Mouse (Mus musculus): ENCODE data around the gene Gm43738.
"Not testable (repeated sequence)": the region's sequence is repeated elsewhere in the genome, so short reads cannot be mapped to it uniquely, and the experiment has no call there.

Gene Gm43738

GRCm38 (mm10) chr3:89101812-89102494, 1.1 kb upstream of the Gm43738 start, which contains the start of gene Fdps:
TSS of gene Fdps (minus strand) at chr3:89101959.
- DNase-seq, result peak; percentile 87 to 95

DNA sequence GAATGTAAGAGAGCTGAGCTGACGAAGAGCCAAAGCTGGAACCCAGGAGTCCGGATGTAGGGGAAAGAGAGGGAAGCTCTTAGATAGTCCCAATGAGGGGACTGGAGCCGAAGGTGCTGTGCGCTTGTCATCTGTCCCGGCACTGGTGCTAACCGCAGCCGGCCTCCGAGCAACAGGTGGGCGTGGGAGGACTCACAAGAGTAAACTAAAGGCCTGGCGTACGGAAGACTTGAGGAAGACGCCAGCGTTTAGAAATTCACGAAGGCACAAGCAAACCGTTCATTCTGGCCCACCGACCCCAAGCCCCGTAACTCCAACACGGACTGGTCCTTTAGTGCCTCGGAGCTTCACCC, 536 bp upstream of the Gm43738 start:
- no peak for DNase-seq

DNA sequence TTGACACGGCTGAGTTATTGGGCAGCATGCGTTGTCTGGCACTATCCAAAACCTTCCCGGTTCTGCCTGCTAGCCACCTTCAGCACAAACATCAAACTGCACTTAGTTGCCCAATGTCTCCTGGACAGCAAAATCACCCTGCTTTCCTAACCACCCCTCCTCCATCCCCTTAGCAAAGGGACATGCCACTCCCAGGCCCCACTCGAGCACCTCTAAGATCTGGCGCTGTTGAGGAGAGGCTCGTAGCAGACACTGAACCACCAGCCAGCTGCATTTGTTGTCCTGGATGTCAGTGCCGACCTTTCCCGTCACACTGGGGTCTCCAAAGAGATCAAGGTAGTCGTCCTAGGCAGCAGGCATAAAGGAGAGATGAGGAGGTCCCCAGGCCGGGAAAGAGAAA, 6.9 kb downstream of the Gm43738 start:
- DNase-seq, result no peak

- DNase-seq, result peak; percentile 54 to 70
These were observed 7.7 kb downstream of the Gm43738 start, which contains the start of gene Rusc1 for GRCm38 (mm10) chr3:89093175-89093574. TSS of gene Rusc1 (minus strand) at chr3:89093311.

DNA sequence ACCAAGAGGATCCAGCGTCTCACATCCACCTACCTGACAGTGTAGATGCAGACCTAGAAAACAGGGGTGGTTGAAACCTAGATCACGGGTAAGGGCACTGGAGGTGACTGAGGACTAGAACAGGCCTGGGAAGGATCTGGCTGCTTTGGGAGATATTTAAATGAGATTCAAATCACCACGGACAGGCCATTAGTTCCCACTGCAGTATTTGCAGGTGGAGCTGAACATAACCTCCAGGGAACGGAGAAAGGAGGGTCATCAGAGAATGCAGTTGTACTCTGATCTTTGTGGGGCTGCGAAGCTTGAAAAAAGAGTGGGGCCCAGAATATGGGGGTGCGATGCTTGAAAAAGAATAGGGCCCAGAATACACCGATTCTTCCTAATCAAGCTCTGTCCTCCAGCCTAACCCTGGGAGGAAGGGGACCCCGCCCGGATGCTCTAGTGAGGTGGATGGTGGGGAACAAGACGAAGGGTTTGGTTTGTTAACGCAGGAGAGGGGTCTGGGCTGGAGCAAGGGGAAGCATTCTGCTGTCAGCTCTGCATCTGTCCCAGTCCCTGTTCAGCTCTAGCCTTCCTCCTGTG, 8.3 kb downstream of the Gm43738 start:
- no peak for DNase-seq

GRCm38 (mm10) chr3:89091811-89092508, 8.9 kb downstream of the Gm43738 start:
- no peak for DNase-seq

DNA sequence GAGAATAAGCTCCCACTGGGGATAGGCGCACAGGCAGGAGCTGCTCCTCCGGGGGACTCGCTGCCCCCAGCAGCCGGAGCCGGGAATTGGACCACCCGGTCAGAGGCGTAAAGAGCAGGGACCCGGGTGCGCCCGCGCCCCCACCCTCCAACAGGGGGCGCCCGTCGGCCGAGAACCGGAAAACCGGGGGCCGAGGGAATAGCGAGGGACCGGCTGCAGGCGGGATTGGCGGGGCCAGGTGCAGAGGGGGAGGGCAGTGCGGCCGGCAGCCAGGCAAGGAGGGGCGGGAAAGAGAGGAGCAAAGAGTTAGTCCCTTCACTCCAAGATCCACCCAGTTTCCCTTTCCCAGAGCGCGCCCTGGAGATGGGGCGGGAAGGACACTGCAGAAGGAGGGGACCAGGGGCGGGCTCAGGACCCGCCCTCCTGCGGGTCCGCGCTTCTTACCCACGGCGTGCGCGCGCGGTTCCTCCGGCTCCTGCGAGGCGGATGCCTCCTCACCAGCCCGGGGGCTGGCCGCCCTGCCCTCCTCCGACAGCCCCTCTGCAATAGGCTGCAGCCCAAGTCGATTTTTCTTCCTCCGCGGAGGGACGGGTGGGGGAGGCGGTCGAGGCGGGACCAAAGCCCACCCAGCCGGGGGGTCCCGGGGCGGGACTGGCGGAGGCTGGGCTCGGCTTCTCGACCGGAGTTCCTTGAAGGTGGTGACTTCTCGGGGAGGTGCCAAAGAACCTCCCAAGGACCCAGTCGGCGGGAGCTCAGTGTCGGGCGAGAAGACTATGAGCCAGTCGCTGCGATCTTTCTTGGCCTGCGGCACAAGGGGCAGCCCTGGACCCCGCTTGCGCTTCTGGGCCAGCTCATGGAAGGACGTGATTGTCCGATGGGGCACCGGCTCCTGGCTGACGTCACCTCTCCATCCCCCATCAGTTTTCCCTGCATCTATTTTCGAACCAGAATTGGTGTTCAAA, 9.9 kb downstream of the Gm43738 start:
- peak; percentile 84 to 85 for DNase-seq

- DNase-seq, result peak; percentile 84 to 87
These were observed 10.9 kb downstream of the Gm43738 start for GRCm38 (mm10) chr3:89089882-89090591.

DNA sequence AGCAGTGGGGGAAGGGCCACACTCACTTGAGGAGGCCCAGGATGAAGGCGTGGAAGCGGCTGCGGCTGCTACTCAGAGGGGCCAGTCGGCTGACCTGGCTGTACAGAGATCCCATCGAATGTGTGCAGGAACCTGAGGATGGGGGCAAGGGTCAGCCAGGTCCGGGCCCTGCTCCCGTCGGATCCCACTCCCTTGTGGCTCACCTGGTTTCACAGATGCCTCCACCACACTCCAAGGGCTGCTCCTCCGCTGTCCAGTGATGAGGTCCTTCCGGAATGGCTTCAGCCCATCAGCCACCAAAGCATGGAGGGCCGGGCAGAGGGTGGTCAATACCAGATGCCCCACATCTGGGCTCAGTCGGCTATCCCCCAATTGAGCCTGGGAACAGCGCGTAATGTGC, 11.9 kb downstream of the Gm43738 start:
- DNase-seq, result peak in 1 of 2 experiments; percentile 36

DNA sequence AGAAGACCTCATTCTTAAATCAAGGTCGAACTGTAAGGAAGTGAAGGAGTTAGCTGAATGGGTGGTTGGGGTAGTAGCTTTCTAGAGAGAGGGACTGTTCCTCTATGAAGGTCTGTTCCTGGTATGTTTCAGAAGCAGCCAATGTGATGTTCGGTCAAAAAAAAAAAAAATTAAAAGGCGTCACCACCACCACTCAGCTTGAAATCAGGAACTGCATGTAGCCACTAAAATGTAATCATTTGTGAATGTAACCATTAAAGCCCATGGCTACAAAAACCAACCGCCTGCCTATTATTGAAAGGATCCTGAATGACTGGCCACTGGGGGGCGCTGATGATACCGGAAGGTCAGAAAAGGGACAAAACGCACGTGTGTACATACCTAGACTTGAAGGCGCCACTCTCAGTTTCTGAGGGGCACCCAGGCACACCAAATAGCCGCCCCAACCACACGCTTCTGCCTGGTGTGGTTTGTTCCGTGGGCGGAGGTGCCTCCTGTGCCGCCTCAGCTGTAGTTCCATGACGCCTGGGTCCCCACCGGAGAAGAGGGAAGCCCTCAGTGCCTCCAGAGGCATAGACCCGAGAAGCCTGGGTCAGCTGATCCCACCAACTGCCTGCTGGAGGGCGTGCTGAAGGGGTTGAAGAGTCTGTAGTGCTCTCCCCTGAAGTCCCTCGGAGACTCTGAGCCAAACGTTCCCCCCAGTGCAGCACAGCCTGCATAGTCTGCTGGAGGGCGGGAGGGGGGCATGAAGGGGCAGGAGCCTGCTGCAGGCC, 13.4 kb downstream of the Gm43738 start:
- peak; percentile 81 to 85 for DNase-seq

DNA sequence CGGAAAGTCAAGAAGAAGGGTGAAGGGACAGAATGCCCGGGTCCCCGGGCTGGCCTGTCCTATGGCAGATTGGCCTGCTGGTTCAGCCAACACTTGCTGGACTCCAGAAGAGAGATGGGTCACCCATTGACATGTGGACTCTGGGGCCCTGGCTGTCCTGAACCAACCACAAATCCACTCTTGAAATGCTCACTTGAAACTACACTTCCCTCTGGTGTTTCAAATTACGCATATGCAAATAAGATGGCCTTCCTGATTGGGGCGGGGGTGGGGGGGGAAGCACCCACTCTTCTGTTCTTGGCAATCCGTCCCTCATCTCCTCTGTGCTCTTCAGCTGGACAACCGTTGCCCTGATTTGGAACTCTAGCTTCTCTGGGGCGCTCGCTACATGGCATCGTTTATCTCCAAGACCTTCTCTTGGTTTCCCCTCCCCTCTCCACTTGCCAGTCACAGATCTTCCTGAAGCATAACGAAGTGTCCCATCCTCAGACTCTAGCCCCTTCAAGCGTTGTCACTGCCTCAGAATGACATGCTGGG, 16.2 kb downstream of the Gm43738 start:
- DNase-seq, result no peak

DNA sequence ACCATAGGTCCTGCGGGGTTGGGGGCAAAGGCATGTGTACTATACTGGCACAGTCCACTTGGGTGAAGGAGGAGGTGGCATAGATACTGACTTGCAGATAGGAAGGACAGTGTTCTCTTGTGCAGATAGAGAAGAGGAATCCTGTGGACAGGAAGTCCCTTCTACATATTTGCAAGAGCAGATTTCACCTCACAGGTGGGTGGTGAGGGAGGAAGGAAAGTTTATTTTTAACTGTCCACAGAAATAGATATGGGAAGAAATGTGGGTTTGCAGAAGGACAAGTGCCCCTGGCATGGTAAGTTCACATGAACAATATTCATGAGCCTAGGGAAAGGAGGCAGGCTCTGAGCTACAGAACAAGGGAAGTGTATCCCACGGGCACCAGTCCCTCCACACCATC, 16.8 kb downstream of the Gm43738 start:
- DNase-seq, result no peak

- DNase-seq, result not testable (repeated sequence)
These were observed 18.6 kb downstream of the Gm43738 start for GRCm38 (mm10) chr3:89082287-89082686.

DNA sequence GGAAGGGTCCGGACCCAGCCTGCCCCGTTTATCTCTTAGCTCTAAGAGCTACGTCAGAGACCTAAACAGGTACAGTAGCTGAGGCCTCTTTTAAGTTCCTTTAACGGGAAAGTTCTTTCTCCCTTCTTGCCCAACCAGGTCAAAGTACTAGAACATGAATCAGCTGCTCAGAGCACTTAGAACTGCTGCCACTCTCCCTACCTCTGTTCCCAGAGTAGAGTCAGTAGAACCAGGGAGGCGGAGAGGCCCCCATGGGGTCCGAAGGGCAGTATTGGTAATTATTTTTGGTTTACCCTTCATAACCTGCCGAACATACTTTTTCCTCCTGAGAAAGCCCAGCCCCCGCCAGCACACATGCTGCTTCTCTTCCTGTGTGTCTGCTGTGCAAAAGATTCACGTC, 23.5 kb downstream of the Gm43738 start:
- DNase-seq, result no peak

- no peak for DNase-seq
These were observed 33.6 kb downstream of the Gm43738 start for GRCm38 (mm10) chr3:89067265-89067664.

DNA sequence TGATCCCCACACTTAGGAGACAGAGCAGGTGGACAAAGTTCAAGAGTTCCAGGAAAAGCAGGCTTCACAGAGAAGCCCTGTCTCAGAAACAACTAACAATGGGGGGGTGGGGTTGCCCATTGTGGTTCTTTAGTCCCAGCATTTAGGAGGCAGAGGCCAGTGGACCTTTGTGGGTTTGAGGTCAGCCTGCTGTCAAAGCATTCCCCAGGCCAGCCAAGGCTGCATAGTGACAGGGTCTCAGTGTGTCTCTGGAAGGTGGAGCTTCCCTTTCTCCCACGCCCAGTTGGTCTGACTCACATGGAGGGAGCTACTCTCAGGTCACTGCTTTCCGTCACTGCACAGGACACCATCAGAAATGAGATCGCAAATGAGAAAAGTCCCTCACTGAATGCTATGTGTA, 39.2 kb downstream of the Gm43738 start:
- DNase-seq, result no peak

DNA sequence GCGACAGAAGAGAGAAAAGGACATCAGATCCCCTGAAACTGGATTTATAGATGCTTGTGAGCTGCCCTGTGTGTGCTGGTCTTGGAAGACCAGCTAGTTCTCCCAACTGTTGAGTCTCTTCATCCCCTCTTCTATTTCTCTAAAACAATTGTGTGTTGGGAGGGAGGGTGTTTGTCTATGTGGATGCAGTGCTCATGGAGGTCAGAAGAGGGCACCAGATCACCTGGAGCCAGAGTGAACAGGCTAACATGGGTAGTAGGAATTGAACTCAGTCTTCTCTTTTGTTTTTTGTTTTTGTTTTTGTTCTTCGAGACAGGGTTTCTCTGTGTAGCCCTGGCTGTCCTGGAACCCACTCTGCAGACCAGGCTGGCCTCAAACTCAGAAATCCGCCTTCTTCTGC, 42.1 kb downstream of the Gm43738 start:
- DNase-seq, result peak; percentile 20 to 25

DNA sequence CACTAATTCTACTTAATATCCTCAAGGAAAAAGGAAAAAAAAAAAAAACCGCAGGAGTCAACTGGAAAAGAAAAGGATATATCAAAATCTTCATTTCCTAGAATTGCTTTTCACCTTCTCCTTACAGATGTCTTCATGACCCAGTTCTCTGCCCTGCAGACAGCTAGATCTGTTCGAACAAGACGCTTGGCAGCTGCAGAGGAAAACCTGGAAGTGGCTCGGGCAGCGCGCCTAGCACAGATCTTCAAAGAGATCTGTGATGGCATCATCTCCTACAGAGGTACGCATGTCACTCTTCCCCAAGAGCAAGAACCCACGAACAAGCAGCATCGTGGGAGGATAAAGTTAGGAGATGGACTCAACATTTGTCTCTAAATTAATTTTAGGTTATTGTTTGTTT, 42.5 kb downstream of the Gm43738 start:
- no peak for DNase-seq

DNA sequence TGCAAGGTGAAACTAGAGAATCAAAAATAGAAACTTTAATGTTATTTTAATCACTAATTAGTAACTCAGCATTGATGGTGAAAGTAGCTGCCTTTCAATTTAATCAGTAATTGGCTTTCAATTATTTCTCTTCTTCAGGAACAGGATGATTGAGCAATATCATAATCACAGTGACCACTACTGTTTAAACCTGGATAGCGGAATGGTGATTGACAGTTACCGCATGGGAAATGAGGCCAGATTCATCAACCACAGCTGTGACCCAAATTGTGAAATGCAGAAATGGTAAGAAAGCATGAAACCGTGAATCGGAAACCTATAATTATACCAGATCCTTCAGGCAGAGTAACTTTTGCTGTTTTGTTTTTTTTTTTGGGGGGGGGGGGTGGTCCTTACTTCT, 57.5 kb downstream of the Gm43738 start:
- no peak for DNase-seq
